Mouse (Mus musculus) hindbrain, embryonic 13.5 days (tissue): ENCODE data around the gene Chrm4. TPM values are rescaled to one million over a fixed set of nuclear protein-coding genes. Genes with fewer than 3 reads are reported as not detected.

Experiments used
- ATAC-seq: fragments of 200-750 bp; cut with Nextera tagmentation; 2 replicates; pipeline ENCODE4 v1.8.0; 2017; ENCODE audit warnings: moderate TSS enrichment; ENCODE audit not compliant: low FRiP score
- H3K27ac ChIP-seq: fragments of 300-500 bp; sonication (generic); 2 replicates; pipeline ENCODE4 v1.5.1; 2015; ENCODE audit warnings: inconsistent platforms, mild to moderate bottlenecking, moderate library complexity
- H3K27me3 ChIP-seq: fragments of 300-500 bp; sonication (generic); 2 replicates; pipeline ENCODE4 v1.6.1; 2015; ENCODE audit warnings: mild to moderate bottlenecking, inconsistent platforms
- H3K36me3 ChIP-seq: fragments of 300-500 bp; sonication (generic); 2 replicates; pipeline ENCODE4 v1.6.1; 2015; ENCODE audit warnings: mild to moderate bottlenecking, inconsistent platforms
- H3K4me1 ChIP-seq: fragments of 300-500 bp; sonication (generic); replicated peaks from 2 replicates; pipeline ENCODE4 v1.6.1; 2015; ENCODE audit warnings: inconsistent platforms
- H3K4me2 ChIP-seq: fragments of 300-500 bp; sonication (generic); 2 replicates; pipeline ENCODE4 v1.6.1; 2015; ENCODE audit warnings: inconsistent platforms, mild to moderate bottlenecking, moderate library complexity
- H3K4me3 ChIP-seq: fragments of 300-500 bp; sonication (generic); 2 replicates; pipeline ENCODE4 v1.5.1; 2015; ENCODE audit warnings: mild to moderate bottlenecking, inconsistent platforms
- H3K9ac ChIP-seq: fragments of 300-500 bp; sonication (generic); 2 replicates; pipeline ENCODE4 v1.6.1; 2015; ENCODE audit warnings: mild to moderate bottlenecking, inconsistent platforms
- H3K9me3 ChIP-seq: fragments of 300-500 bp; sonication (generic); 2 replicates; pipeline ENCODE4 v1.6.1; 2016; ENCODE audit warnings: inconsistent platforms
- WGBS: fragments of 180-500 bp; shearing (Covaris S2); methylation state at CpG from one replicate; pipeline ENCODE4 v1.1.7; 2015; 5-methylcytosine and 5-hydroxymethylcytosine counted together
- polyA plus RNA-seq: library from polyadenylated mRNA; unstranded; fragments of >200 nt; fragmentation: Nextera tagmentation; extraction: Ambion mirVana; gene quantifications from 2 replicates; pipeline ENCODE4 v1.2.1, GENCODE M21; 2015

Chrm4 gene
- polyA plus RNA-seq, 1 experiment from 2014 or later, result 1.1 TPM

- Histone ChIP-seq H3K27me3 (no peaks in the 10 kb centered on the region), H3K9me3 (no peaks in the 10 kb centered on the region), H3K4me3 (no peak overlapping the region), H3K27ac (no peak overlapping the region), H3K4me2 (no peak overlapping the region), H3K36me3 (peaks cover 30% of the 10 kb centered on the region), H3K9ac (no peak overlapping the region), H3K4me1 (peaks cover 12% of the 10 kb centered on the region)
- no peak for ATAC-seq
- WGBS, result 97% methylated on average over 2 of the region's 2 CpGs
Measured at GRCm38 (mm10) chr2:91906141-91906540, 20.9 kb upstream of the Chrm4 start.

GRCm38 (mm10) chr2:91912616-91913015 is 14.4 kb upstream of the Chrm4 start:
- ATAC-seq, result no peak
- H3K4me1 ChIP-seq, result no peaks in the 10 kb centered on the region
- H3K27me3 ChIP-seq, result no peaks in the 10 kb centered on the region
- 90% methylated on average over 3 of the region's 3 CpGs for WGBS
- H3K4me3 ChIP-seq, result no peak overlapping the region
- H3K9ac ChIP-seq, result no peak overlapping the region
- H3K9me3 ChIP-seq, result no peaks in the 10 kb centered on the region
- H3K27ac ChIP-seq, result no peak overlapping the region
- no peak overlapping the region for H3K4me2 ChIP-seq
- peaks cover 85% of the 10 kb centered on the region for H3K36me3 ChIP-seq

- Histone ChIP-seq H3K36me3 (peaks cover 89% of the 10 kb centered on the region), H3K4me1 (no peaks in the 10 kb centered on the region)
- 86% methylated on average over 7 of the region's 7 CpGs for WGBS
Measured at GRCm38 (mm10) chr2:91913328-91914110, 13.5 kb upstream of the Chrm4 start.

GRCm38 (mm10) chr2:91916346-91916977 is 10.6 kb upstream of the Chrm4 start:
- H3K9me3 ChIP-seq, result no peaks in the 10 kb centered on the region
- 95% methylated on average over 7 of the region's 7 CpGs for WGBS
- H3K4me3 ChIP-seq, result no peak overlapping the region
- no peak overlapping the region for H3K9ac ChIP-seq
- no peak overlapping the region for H3K4me2 ChIP-seq
- H3K27ac ChIP-seq, result no peak overlapping the region
- H3K27me3 ChIP-seq, result peaks cover 27% of the 10 kb centered on the region
- H3K4me1 ChIP-seq, result peaks cover 7% of the 10 kb centered on the region
- ATAC-seq, result no peak
- H3K36me3 ChIP-seq, result peaks cover 80% of the 10 kb centered on the region

More at GRCm38 (mm10) chr2:91913328-91914110, 13.5 kb upstream of the Chrm4 start:
- no peak for ATAC-seq
- Histone ChIP-seq H3K9me3 (no peaks in the 10 kb centered on the region), H3K9ac (no peak overlapping the region), H3K4me2 (no peak overlapping the region), H3K27me3 (no peaks in the 10 kb centered on the region), H3K4me3 (no peak overlapping the region), H3K27ac (no peak overlapping the region)

- no peak overlapping the region for H3K4me2 ChIP-seq
- H3K9ac ChIP-seq, result no peak overlapping the region
- H3K4me3 ChIP-seq, result no peak overlapping the region
- H3K27me3 ChIP-seq, result peaks cover 33% of the 10 kb centered on the region
- ATAC-seq, result no peak
- peaks cover 13% of the 10 kb centered on the region for H3K4me1 ChIP-seq
- WGBS, result 91% methylated on average over 7 of the region's 7 CpGs
- no peak overlapping the region for H3K27ac ChIP-seq
- peaks cover 74% of the 10 kb centered on the region for H3K36me3 ChIP-seq
- H3K9me3 ChIP-seq, result no peaks in the 10 kb centered on the region
Measured at GRCm38 (mm10) chr2:91917096-91917495, 10.0 kb upstream of the Chrm4 start.

GRCm38 (mm10) chr2:91920130-91920529 is 6.9 kb upstream of the Chrm4 start:
- Histone ChIP-seq H3K9me3 (no peaks in the 10 kb centered on the region), H3K27ac (no peak overlapping the region), H3K36me3 (peaks cover 45% of the 10 kb centered on the region), H3K9ac (no peak overlapping the region), H3K27me3 (peaks cover 63% of the 10 kb centered on the region), H3K4me2 (no peak overlapping the region), H3K4me1 (peaks cover 32% of the 10 kb centered on the region), H3K4me3 (no peak overlapping the region)
- WGBS, result 78% methylated on average over 4 of the region's 4 CpGs
- ATAC-seq, result no peak

- ATAC-seq, result peak; percentile 1
- Histone ChIP-seq H3K9ac (peak overlapping the region; percentile 63), H3K4me1 (peaks cover 32% of the 10 kb centered on the region), H3K9me3 (no peaks in the 10 kb centered on the region), H3K36me3 (peaks cover 35% of the 10 kb centered on the region), H3K27ac (no peak overlapping the region), H3K27me3 (peaks cover 68% of the 10 kb centered on the region), H3K4me3 (peak overlapping the region; percentile 56), H3K4me2 (peak overlapping the region; percentile 83)
- WGBS, result 6% methylated on average over 31 of the region's 31 CpGs
Measured at GRCm38 (mm10) chr2:91921181-91921789, 5.8 kb upstream of the Chrm4 start.

- peaks cover 28% of the 10 kb centered on the region for H3K36me3 ChIP-seq
- ATAC-seq, result peak; percentile 72
- H3K9ac ChIP-seq, result peak overlapping the region; percentile 63
- peak overlapping the region; percentile 83 for H3K4me2 ChIP-seq
- H3K27me3 ChIP-seq, result peaks cover 68% of the 10 kb centered on the region
- peaks cover 32% of the 10 kb centered on the region for H3K4me1 ChIP-seq
- H3K27ac ChIP-seq, result no peak overlapping the region
- under 1% methylated on average over 64 of the region's 64 CpGs for WGBS
- peak overlapping the region; percentile 56 for H3K4me3 ChIP-seq
- H3K9me3 ChIP-seq, result no peaks in the 10 kb centered on the region
Measured at GRCm38 (mm10) chr2:91921790-91922570, 5.1 kb upstream of the Chrm4 start.

GRCm38 (mm10) chr2:91922586-91923414 is 4.2 kb upstream of the Chrm4 start:
- Histone ChIP-seq H3K4me2 (peak overlapping the region; percentile 83), H3K4me3 (peak overlapping the region; percentile 56), H3K27ac (no peak overlapping the region), H3K36me3 (peaks cover 20% of the 10 kb centered on the region), H3K9me3 (no peaks in the 10 kb centered on the region), H3K4me1 (peaks cover 32% of the 10 kb centered on the region), H3K27me3 (peaks cover 75% of the 10 kb centered on the region), H3K9ac (peak overlapping the region; percentile 9; the same call in 1 of the 2 replicates)
- ATAC-seq, result peak; percentile 0; the same call in 1 of the 2 replicates
- 4% methylated on average over 37 of the region's 37 CpGs for WGBS

- H3K4me2 ChIP-seq, result peak overlapping the region; percentile 83
- H3K27me3 ChIP-seq, result peaks cover 77% of the 10 kb centered on the region
- H3K4me1 ChIP-seq, result peaks cover 34% of the 10 kb centered on the region
- WGBS, result 4% methylated on average over 54 of the region's 54 CpGs
- H3K9ac ChIP-seq, result peak overlapping the region; percentile 9; the same call in 1 of the 2 replicates
- no peak overlapping the region for H3K27ac ChIP-seq
- H3K9me3 ChIP-seq, result no peaks in the 10 kb centered on the region
- H3K36me3 ChIP-seq, result peaks cover 11% of the 10 kb centered on the region
- ATAC-seq, result no peak
- H3K4me3 ChIP-seq, result peak overlapping the region; percentile 56
Measured at GRCm38 (mm10) chr2:91923415-91924337, 3.4 kb upstream of the Chrm4 start.
